Mouse (Mus musculus): ENCODE data around the gene Gm45213. TPM values are rescaled to one million over a fixed set of nuclear protein-coding genes. Genes with fewer than 3 reads are reported as not detected.
"Not testable (repeated sequence)": the region's sequence is repeated elsewhere in the genome, so short reads cannot be mapped to it uniquely, and the experiment has no call there.

Gm45213 gene
- polyA plus RNA-seq, 1 experiment from 2014 or later: not detected

DNA sequence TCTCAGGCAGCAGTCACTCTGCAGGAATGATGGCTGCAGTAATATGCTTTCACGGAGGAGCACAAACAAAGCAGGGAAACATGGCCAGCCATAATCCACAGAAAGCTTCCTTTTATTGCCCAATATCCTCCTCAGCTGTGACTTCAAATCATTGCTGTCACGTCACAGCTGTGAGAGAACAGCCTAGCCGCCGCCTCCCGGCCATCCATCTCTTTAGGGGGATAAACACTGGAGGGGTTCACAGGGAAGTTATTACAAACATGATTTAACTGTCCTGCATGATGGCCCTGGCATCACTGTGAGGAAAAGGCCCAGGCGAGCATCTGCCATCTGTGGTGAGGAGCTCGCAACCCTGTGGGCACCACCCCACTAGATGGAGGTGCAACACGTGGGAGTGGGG lies 6.6 kb upstream of the Gm45213 start:
- ATAC-seq (ENCODE audit: insufficient read depth, low FRiP score, low read depth): no peak
- Histone ChIP-seq H3K9ac (no peak overlapping the region), H3K36me3 (no peaks in the 10 kb centered on the region), H3K4me3 (replicated peaks) (no peak overlapping the region), H3K4me2 (no peak overlapping the region), H3K27me3 (replicated peaks) (no peaks in the 10 kb centered on the region), H3K27ac (no peak overlapping the region), H3K9me3 (no peaks in the 10 kb centered on the region), H3K4me1 (no peaks in the 10 kb centered on the region)
- WGBS: 46% methylated on average over 8 of the region's 8 CpGs

DNA sequence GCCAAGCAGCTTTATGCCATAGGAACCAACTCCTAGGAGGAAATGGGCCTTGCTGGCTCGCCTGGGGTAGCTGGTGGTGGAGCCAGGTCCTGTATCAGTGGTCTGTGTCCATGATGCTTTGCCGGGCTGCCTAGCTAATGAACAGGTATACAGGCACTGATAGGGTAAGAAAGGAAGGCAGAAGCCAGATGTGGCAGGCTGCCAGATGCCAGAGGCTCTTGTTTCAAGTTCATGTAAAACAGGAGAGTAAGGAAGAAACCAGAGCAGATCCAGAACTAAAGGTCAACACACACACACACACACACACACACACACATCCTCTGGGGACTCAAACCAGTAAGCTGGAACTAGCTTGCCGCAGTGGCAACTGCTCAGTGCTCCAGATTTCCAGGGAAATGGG lies 5.1 kb upstream of the Gm45213 start:
- no peaks in the 10 kb centered on the region for H3K27me3 ChIP-seq (replicated peaks)
- no peak overlapping the region for H3K4me3 ChIP-seq (replicated peaks)
- no peaks in the 10 kb centered on the region for H3K9me3 ChIP-seq
- no peak for ATAC-seq (ENCODE audit: insufficient read depth, low FRiP score, low read depth)
- no peaks in the 10 kb centered on the region for H3K4me1 ChIP-seq
- H3K4me2 ChIP-seq: no peak overlapping the region
- 71% methylated on average over 3 of the region's 3 CpGs for WGBS
- no peak overlapping the region for H3K9ac ChIP-seq
- no peaks in the 10 kb centered on the region for H3K36me3 ChIP-seq
- no peak overlapping the region for H3K27ac ChIP-seq

DNA sequence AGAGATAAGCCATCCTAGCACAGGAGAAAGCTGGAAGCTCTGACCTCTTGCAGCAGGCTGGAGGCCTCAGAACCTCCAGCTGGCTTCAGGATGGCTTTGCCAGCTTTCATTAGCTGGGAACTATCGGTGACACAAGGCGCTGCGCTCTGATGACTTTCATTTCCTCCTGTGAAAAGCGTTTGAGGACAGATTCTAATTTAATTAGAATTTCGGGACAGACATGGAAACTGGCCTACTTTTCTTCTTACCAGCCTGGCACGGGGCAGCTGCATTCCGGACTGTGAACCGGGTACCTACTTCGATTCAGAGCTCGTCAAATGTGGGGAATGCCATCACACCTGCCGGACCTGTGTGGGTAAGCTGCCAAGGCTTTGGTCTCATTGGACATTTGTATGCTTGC lies 4.7 kb upstream of the Gm45213 start:
- H3K27me3 ChIP-seq (replicated peaks): no peaks in the 10 kb centered on the region
- no peaks in the 10 kb centered on the region for H3K36me3 ChIP-seq
- H3K9ac ChIP-seq: no peak overlapping the region
- no peak overlapping the region for H3K4me3 ChIP-seq (replicated peaks)
- ATAC-seq (ENCODE audit: insufficient read depth, low FRiP score, low read depth): no peak
- H3K9me3 ChIP-seq: no peaks in the 10 kb centered on the region
- no peak overlapping the region for H3K27ac ChIP-seq
- 88% methylated on average over 11 of the region's 11 CpGs for WGBS
- H3K4me2 ChIP-seq: no peak overlapping the region
- no peaks in the 10 kb centered on the region for H3K4me1 ChIP-seq

DNA sequence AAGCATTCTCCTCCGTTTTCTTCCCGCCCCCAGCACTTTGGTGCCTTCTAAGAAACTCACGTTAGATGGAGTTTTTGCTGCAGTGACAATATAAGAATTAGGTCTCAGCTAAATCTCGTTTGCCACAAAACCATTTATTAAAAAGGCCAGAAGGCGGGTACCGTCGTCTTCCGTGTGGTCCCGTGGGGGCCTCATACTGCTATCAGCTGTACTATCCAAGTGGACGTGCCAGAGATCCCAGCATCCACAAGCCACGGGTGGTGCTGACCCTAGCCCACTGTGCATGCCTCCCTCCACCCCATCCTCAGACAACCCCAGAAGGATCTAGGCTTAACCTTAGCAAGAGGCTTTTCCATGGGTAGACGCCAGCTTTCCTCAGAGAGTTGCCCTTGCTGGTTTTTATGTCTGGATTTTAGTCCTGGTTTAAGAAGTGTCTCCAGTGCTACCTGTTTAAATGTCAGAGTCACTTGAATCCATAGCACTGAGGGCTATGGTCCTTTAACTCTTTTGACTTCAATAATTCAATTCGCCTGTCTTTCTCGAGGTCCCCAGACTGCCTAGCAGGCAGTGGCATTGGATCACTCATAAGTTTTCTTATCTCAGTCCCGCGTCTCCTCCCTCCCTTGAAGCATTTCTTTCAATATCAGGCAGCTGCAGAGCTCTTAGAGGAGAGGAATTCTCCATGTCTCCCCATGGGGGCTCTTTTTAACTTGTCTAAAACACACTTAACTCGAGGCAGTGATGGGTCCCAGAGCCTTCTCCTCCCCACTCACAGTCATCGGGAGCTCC lies 3.2 kb upstream of the Gm45213 start:
- ATAC-seq (ENCODE audit: insufficient read depth, low FRiP score, low read depth): no peak
- WGBS: 76% methylated on average over 18 of the region's 18 CpGs
- no peak overlapping the region for H3K9ac ChIP-seq
- no peaks in the 10 kb centered on the region for H3K27me3 ChIP-seq (replicated peaks)
- H3K4me1 ChIP-seq: no peaks in the 10 kb centered on the region
- H3K36me3 ChIP-seq: no peaks in the 10 kb centered on the region
- no peak overlapping the region for H3K4me2 ChIP-seq
- H3K9me3 ChIP-seq: no peaks in the 10 kb centered on the region
- no peak overlapping the region for H3K4me3 ChIP-seq (replicated peaks)
- no peak overlapping the region for H3K27ac ChIP-seq

DNA sequence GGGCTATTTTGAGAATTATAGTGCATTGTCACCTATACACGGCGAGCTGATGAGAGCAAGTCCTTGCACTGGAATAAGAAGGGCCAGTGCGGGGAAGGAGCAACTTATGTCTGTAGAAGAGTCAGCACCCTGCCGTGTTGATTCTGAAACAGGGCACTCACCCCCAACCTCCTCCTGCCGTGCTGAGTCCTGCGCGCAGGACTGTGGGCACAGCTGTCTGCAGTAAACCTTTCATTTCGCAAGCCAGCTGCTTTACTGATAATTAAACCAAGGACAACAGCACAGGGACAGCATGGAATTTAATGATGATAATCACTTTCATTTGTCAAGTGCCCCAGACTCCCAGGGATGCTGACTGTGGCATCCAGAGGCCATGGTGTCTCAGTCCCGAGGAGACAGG lies 1.2 kb downstream of the Gm45213 start:
- no peak for ATAC-seq (ENCODE audit: insufficient read depth, low FRiP score, low read depth)
- 53% methylated on average over 9 of the region's 9 CpGs for WGBS

DNA sequence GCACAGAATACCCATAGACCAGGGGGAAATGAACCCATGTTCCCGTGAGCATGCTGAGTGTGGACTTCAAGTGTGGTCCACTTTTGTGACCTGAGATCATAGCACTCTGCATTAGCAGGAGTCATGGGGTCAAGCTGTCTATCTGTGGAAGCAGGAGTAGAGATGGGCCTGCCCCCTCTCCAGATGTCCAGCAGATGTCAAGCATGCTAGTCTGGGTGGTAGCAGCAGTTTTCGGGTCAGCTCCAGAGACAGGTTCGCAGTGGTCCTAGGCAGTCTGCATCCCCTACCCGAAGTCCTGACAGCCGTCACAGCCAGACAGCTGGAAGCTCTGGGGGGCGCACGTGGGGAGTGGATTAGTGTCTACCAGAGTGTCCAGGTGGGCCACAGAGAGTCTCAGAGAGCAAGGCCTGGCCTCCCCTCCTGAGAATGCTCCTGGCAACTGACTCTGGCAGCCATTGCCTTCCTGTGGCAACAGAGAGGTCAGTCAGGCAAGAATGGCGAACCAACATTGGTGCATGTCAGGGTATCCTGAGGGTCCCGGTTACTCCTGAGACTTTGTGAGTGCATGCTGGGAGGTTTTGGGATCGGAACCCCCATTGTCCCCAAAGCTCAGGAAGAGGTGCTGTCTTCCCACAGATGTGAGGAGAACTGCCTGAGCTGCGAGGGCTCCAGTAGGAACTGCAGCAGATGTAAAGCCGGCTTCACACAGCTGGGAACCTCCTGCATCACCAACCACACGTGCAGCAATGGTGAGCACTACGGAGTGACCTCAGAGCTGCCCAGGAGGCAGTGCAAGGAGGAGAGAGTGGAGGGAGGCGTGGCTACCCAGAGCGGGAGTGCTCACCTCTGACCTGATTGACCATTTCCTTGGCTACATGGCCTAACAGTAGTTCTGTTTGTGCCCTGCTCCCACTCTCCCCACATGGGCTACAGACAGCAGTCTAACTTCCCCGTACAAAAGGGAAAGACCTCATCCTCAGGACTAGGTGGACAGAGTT lies 3.8 kb downstream of the Gm45213 start:
- no peaks in the 10 kb centered on the region for H3K4me1 ChIP-seq
- H3K9ac ChIP-seq: no peak overlapping the region
- no peak; the same call in 1 of the 2 replicates for ATAC-seq (ENCODE audit: insufficient read depth, low FRiP score, low read depth)
- no peak overlapping the region for H3K4me3 ChIP-seq (replicated peaks)
- H3K27ac ChIP-seq: no peak overlapping the region
- no peaks in the 10 kb centered on the region for H3K27me3 ChIP-seq (replicated peaks)
- WGBS: 55% methylated on average over 17 of the region's 17 CpGs
- H3K36me3 ChIP-seq: no peaks in the 10 kb centered on the region
- no peak overlapping the region for H3K4me2 ChIP-seq
- H3K9me3 ChIP-seq: no peaks in the 10 kb centered on the region

More for the DNA sequence above, 1.2 kb downstream of the Gm45213 start:
- H3K36me3 ChIP-seq: no peaks in the 10 kb centered on the region
- H3K4me1 ChIP-seq: no peaks in the 10 kb centered on the region
- no peak overlapping the region for H3K27ac ChIP-seq
- H3K9me3 ChIP-seq: no peaks in the 10 kb centered on the region
- no peak overlapping the region for H3K4me3 ChIP-seq (replicated peaks)
- H3K27me3 ChIP-seq (replicated peaks): no peaks in the 10 kb centered on the region
- H3K9ac ChIP-seq: no peak overlapping the region
- H3K4me2 ChIP-seq: no peak overlapping the region

DNA sequence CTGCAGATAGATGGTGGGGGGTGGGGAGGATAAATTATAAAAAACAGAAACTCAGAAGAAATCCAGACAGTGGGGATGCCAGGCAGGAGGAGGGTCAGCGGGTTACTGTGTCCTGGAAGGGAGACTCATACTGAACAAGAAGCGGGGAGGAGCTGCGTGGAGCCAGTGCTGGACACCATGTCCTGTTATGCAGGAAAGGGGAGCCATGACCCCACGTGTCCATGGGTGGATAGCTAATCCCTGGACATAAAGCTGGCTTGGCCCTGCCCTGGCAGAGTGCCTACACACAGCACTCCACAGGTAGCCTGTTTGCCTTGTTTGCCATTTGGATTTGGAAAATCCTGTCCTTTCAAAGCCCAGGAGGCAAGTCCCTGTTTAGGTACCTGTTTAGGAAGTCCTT lies 4.6 kb downstream of the Gm45213 start:
- no peak overlapping the region for H3K4me3 ChIP-seq (replicated peaks)
- H3K27ac ChIP-seq: no peak overlapping the region
- no peaks in the 10 kb centered on the region for H3K9me3 ChIP-seq
- H3K4me2 ChIP-seq: no peak overlapping the region
- 80% methylated on average over 4 of the region's 4 CpGs for WGBS
- no peak overlapping the region for H3K9ac ChIP-seq
- H3K27me3 ChIP-seq (replicated peaks): no peaks in the 10 kb centered on the region
- ATAC-seq (ENCODE audit: insufficient read depth, low FRiP score, low read depth): no peak
- no peaks in the 10 kb centered on the region for H3K36me3 ChIP-seq
- no peaks in the 10 kb centered on the region for H3K4me1 ChIP-seq

DNA sequence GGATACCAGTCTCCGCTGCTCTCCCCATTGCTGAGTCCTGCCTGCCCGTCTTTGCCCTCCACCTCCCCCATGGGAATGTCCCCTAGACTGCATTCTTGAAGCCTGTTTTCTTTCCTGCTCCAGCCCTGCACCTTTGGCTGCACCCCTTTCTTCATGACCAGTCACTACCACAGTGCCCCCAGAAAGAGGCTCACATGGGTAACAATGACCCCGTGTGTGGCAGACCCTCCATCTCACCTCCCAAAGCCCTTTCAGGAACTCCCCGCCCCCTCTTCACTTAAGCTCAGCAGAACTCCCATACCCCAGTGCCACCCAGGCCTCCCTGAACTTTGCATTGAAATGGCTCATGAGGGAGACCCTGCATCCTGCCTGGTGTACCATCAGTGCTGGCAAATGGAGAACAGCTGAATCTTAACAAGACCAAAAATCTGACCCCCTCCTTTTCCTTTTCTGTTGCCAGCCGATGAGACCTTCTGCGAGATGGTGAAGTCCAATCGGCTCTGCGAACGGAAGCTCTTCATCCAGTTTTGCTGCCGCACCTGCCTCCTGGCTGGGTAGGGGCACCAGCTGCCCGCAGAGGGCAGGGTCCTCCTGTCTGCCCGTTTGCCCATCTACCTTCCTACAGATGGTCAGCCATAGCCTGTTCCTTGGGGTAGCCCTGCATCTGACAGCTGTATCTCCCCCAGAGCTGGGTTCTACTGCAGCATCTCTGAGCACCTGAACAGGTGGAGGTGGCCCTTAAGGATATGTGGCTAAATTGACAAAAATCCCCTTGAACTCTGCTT lies 5.2 kb downstream of the Gm45213 start:
- no peaks in the 10 kb centered on the region for H3K9me3 ChIP-seq
- no peak for ATAC-seq (ENCODE audit: insufficient read depth, low FRiP score, low read depth)
- WGBS: 83% methylated on average over 12 of the region's 12 CpGs
- H3K4me3 ChIP-seq (replicated peaks): no peak overlapping the region
- H3K4me2 ChIP-seq: no peak overlapping the region
- H3K36me3 ChIP-seq: no peaks in the 10 kb centered on the region
- H3K4me1 ChIP-seq: no peaks in the 10 kb centered on the region
- no peak overlapping the region for H3K9ac ChIP-seq
- no peak overlapping the region for H3K27ac ChIP-seq
- no peaks in the 10 kb centered on the region for H3K27me3 ChIP-seq (replicated peaks)

DNA sequence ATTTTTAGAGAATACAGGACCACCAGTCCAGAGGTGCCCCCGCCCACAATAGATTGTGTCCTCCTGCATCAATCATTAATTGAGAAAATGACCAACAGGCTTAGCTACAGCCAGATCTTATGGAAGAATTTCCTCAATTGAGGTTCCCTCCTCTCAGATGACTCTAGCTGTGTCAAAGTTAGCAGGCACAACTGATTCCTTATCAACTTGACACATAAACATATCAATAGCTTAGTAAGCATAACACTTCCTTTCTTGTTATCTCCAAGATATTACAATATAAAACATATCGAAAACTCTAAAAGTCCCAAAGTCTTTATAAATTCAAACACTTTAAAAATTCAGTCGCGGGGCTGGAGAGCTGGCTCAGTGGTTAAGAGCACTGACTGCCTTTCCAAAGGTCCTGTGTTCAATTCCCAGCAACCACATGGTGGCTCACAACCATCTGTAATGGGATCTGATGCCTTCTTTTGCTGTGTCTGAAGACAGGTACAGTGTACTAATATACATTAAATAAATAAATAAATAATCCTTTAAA lies 10.6 kb downstream of the Gm45213 start:
- WGBS: 86% methylated on average over 4 of the region's 4 CpGs
- no peak overlapping the region for H3K4me2 ChIP-seq
- no peak overlapping the region for H3K27ac ChIP-seq
- H3K4me3 ChIP-seq (replicated peaks): no peak overlapping the region
- H3K9me3 ChIP-seq: no peaks in the 10 kb centered on the region
- H3K36me3 ChIP-seq: no peaks in the 10 kb centered on the region
- no peak for ATAC-seq (ENCODE audit: insufficient read depth, low FRiP score, low read depth)
- no peaks in the 10 kb centered on the region for H3K27me3 ChIP-seq (replicated peaks)
- H3K9ac ChIP-seq: no peak overlapping the region
- H3K4me1 ChIP-seq: no peaks in the 10 kb centered on the region

DNA sequence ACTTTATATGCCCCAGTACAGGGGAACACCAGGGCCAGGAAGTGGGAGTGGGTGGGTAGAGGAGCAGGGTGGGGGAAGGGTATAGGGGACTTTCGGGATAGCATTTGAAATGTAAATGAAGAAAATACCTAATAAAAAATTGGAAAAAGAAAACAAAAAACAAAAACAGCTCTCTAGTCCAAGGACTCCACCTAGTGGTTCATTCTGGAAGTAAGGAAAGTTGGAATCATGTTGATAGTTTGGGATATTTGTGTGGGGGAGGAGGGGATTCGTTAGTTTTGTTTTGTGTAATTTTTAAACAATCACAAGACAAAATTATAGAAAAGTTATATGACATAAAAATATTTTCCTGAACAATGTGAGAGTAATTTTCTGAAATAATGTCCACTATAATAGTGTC lies 12.0 kb downstream of the Gm45213 start:
- not testable (repeated sequence) for H3K27me3 ChIP-seq (replicated peaks); ATAC-seq (ENCODE audit: insufficient read depth, low FRiP score, low read depth); H3K4me2 ChIP-seq; H3K36me3 ChIP-seq; H3K4me1 ChIP-seq; H3K9me3 ChIP-seq; H3K9ac ChIP-seq; H3K27ac ChIP-seq; H3K4me3 ChIP-seq (replicated peaks)
- WGBS: 5% methylated on average over 2 of the region's 2 CpGs

DNA sequence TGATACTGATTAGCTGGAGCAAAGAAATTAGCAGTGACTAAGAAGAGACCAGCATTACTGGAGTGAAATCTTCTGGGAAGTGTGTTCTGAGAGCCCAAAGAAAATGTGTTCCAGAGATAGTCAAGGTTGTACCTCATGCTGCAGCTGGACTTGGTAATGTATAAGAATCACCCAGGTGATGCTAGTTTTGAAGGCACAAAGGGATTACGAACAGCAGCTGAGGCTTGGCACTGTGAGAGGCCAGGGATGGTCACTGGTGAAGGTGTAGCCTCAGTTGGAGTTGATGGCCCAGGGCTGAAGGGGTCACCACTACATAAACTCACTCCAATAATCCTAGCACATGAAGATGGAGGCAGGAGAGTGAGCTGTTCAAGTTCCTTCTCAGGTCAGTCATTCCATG lies 15.3 kb downstream of the Gm45213 start, which contains the start of gene Snrpa1:
Gene Snrpa1, plus strand, starts transcription at position 301 of the 400 bp plus-strand sequence.
- peak within 1 kb of the TSS; percentile 86 for H3K4me2 ChIP-seq
- H3K27me3 ChIP-seq (replicated peaks): no peaks in the 10 kb centered on the region
- H3K9ac ChIP-seq: peak within 1 kb of the TSS; percentile 94
- no peak within 1 kb of the TSS for H3K27ac ChIP-seq
- H3K4me3 ChIP-seq (replicated peaks): peak within 1 kb of the TSS; percentile 87
- peaks cover 4% of the 10 kb centered on the region; the same call in 1 of the 2 replicates for H3K36me3 ChIP-seq
- H3K4me1 ChIP-seq: peaks cover 7% of the 10 kb centered on the region; the same call in 1 of the 2 replicates
- H3K9me3 ChIP-seq: no peaks in the 10 kb centered on the region
- WGBS: 83% methylated on average over 1 of the region's 1 CpGs
- ATAC-seq (ENCODE audit: insufficient read depth, low FRiP score, low read depth): no peak
